Mouse (Mus musculus) embryo, embryonic 11.5 days (tissue): ENCODE measurements around the gene Mettl16.
A peak's percentile ranks its signal among the peaks of the same experiment; 100 is the strongest.

ENCODE experiments used
- DNase-seq: peaks from one replicate; pipeline ENCODE4 v3.0.0-alpha.2; 2012; ENCODE audit warnings: low read depth, low spot score

Gene Mettl16

GRCm38 (mm10) chr11:74770595-74771207 is at the start of gene Mettl16:
Mettl16 (plus strand) TSS chr11:74770830.
- peak; percentile 95 for DNase-seq

- no peak for DNase-seq
Measured at GRCm38 (mm10) chr11:74721141-74721540, 49.5 kb upstream of the Mettl16 start.

- DNase-seq = no peak
Measured at GRCm38 (mm10) chr11:74721971-74722370, 48.7 kb upstream of the Mettl16 start.

- DNase-seq = peak; percentile 72
Measured at GRCm38 (mm10) chr11:74723357-74724234, 47.0 kb upstream of the Mettl16 start.

GRCm38 (mm10) chr11:74724235-74724791 is 46.3 kb upstream of the Mettl16 start, which contains the start of gene Pafah1b1:
Pafah1b1 (minus strand) TSS chr11:74724670.
- peak; percentile 89 for DNase-seq

GRCm38 (mm10) chr11:74725181-74725580 is 45.4 kb upstream of the Mettl16 start:
- no peak for DNase-seq

- no peak for DNase-seq
Measured at GRCm38 (mm10) chr11:74734917-74735316, 35.7 kb upstream of the Mettl16 start.

- DNase-seq = no peak
Measured at GRCm38 (mm10) chr11:74737861-74738260, 32.8 kb upstream of the Mettl16 start.

- no peak for DNase-seq
Measured at GRCm38 (mm10) chr11:74748022-74748421, 22.6 kb upstream of the Mettl16 start.

GRCm38 (mm10) chr11:74749241-74749640 is 21.4 kb upstream of the Mettl16 start:
- DNase-seq = no peak

GRCm38 (mm10) chr11:74750662-74751351 is 19.8 kb upstream of the Mettl16 start:
- DNase-seq = no peak

GRCm38 (mm10) chr11:74751352-74752066 is 19.1 kb upstream of the Mettl16 start:
- no peak for DNase-seq

GRCm38 (mm10) chr11:74756631-74757030 is 14.0 kb upstream of the Mettl16 start:
- DNase-seq = no peak

GRCm38 (mm10) chr11:74761011-74761705 is 9.5 kb upstream of the Mettl16 start:
- no peak for DNase-seq

- no peak for DNase-seq
Measured at GRCm38 (mm10) chr11:74763960-74764625, 6.5 kb upstream of the Mettl16 start.

GRCm38 (mm10) chr11:74767469-74767868 is 3.2 kb upstream of the Mettl16 start:
- no peak for DNase-seq

GRCm38 (mm10) chr11:74768045-74768444 is 2.6 kb upstream of the Mettl16 start:
- no peak for DNase-seq

- no peak for DNase-seq
Measured at GRCm38 (mm10) chr11:74770037-74770436, 593 bp upstream of the Mettl16 start.

GRCm38 (mm10) chr11:74771234-74771633 is 604 bp downstream of the Mettl16 start:
- no peak for DNase-seq

- DNase-seq = no peak
Measured at GRCm38 (mm10) chr11:74771650-74772049, 1.0 kb downstream of the Mettl16 start.
